Mouse (Mus musculus): ENCODE results near the gene Slc22a23. TPM values are rescaled to one million over a fixed set of nuclear protein-coding genes. Genes with fewer than 3 reads are reported as not detected.

Gene Slc22a23
- polyA plus RNA-seq, 1 experiment from 2014 or later, result 14.9 TPM

- Histone ChIP-seq H3K4me3 (ENCODE audit: low read length) (no peak overlapping the region), H3K36me3 (ENCODE audit: control insufficient read depth, insufficient read depth, low read length) (no peaks in the 10 kb centered on the region)
- 70% methylated on average over 2 of the region's 2 CpGs for WGBS
Measured at GRCm38 (mm10) chr13:34311593-34311992, 33.4 kb downstream of the Slc22a23 start.

GRCm38 (mm10) chr13:34308604-34308927 lies 36.4 kb downstream of the Slc22a23 start:
- H3K4me2 ChIP-seq (ENCODE audit: low read length), result no peak overlapping the region
- no peaks in the 10 kb centered on the region for H3K36me3 ChIP-seq (ENCODE audit: control insufficient read depth, insufficient read depth, low read length)
- no peak overlapping the region for H3K27ac ChIP-seq (ENCODE audit: low read depth, low read length)
- WGBS, result 92% methylated on average over 3 of the region's 3 CpGs
- H3K4me3 ChIP-seq (ENCODE audit: low read length), result no peak overlapping the region
- no peaks in the 10 kb centered on the region for H3K9me3 ChIP-seq (ENCODE audit: control insufficient read depth, low read length)
- H3K9ac ChIP-seq (ENCODE audit: low read depth, low read length), result no peak overlapping the region
- H3K4me1 ChIP-seq (ENCODE audit: control insufficient read depth, insufficient read depth, low read depth, low read length), result no peaks in the 10 kb centered on the region; the same call in 1 of the 2 replicates
- no peaks in the 10 kb centered on the region for H3K27me3 ChIP-seq (replicated peaks; ENCODE audit: control insufficient read depth, insufficient read depth, low read length)
- ATAC-seq, result no peak

More at GRCm38 (mm10) chr13:34311593-34311992, 33.4 kb downstream of the Slc22a23 start:
- Histone ChIP-seq H3K4me2 (ENCODE audit: low read length) (no peak overlapping the region), H3K27ac (ENCODE audit: low read depth, low read length) (no peak overlapping the region), H3K4me1 (ENCODE audit: control insufficient read depth, insufficient read depth, low read depth, low read length) (no peaks in the 10 kb centered on the region; the same call in 1 of the 2 replicates), H3K9me3 (ENCODE audit: control insufficient read depth, low read length) (no peaks in the 10 kb centered on the region), H3K27me3 (replicated peaks; ENCODE audit: control insufficient read depth, insufficient read depth, low read length) (no peaks in the 10 kb centered on the region), H3K9ac (ENCODE audit: low read depth, low read length) (no peak overlapping the region)
- no peak for ATAC-seq

- H3K9me3 ChIP-seq (ENCODE audit: control insufficient read depth, low read length), result no peaks in the 10 kb centered on the region
- H3K27ac ChIP-seq (ENCODE audit: low read depth, low read length), result no peak overlapping the region
- no peaks in the 10 kb centered on the region for H3K36me3 ChIP-seq (ENCODE audit: control insufficient read depth, insufficient read depth, low read length)
- H3K27me3 ChIP-seq (replicated peaks; ENCODE audit: control insufficient read depth, insufficient read depth, low read length), result no peaks in the 10 kb centered on the region
- H3K4me1 ChIP-seq (ENCODE audit: control insufficient read depth, insufficient read depth, low read depth, low read length), result no peaks in the 10 kb centered on the region; the same call in 1 of the 2 replicates
- H3K9ac ChIP-seq (ENCODE audit: low read depth, low read length), result no peak overlapping the region
- ATAC-seq, result no peak
- no peak overlapping the region for H3K4me2 ChIP-seq (ENCODE audit: low read length)
- WGBS, result 63% methylated on average over 7 of the region's 7 CpGs
- H3K4me3 ChIP-seq (ENCODE audit: low read length), result no peak overlapping the region
Measured at GRCm38 (mm10) chr13:34307696-34308603, 37.0 kb downstream of the Slc22a23 start.

GRCm38 (mm10) chr13:34305964-34306671 lies 38.9 kb downstream of the Slc22a23 start:
- H3K4me2 ChIP-seq (ENCODE audit: low read length), result no peak overlapping the region
- 93% methylated on average over 2 of the region's 2 CpGs for WGBS

GRCm38 (mm10) chr13:34304896-34305295 lies 40.1 kb downstream of the Slc22a23 start:
- H3K27me3 ChIP-seq (replicated peaks; ENCODE audit: control insufficient read depth, insufficient read depth, low read length), result no peaks in the 10 kb centered on the region
- 93% methylated on average over 3 of the region's 3 CpGs for WGBS
- no peaks in the 10 kb centered on the region; the same call in 1 of the 2 replicates for H3K4me1 ChIP-seq (ENCODE audit: control insufficient read depth, insufficient read depth, low read depth, low read length)
- no peaks in the 10 kb centered on the region for H3K9me3 ChIP-seq (ENCODE audit: control insufficient read depth, low read length)
- H3K4me3 ChIP-seq (ENCODE audit: low read length), result no peak overlapping the region
- H3K4me2 ChIP-seq (ENCODE audit: low read length), result no peak overlapping the region
- no peak for ATAC-seq
- H3K27ac ChIP-seq (ENCODE audit: low read depth, low read length), result no peak overlapping the region
- H3K36me3 ChIP-seq (ENCODE audit: control insufficient read depth, insufficient read depth, low read length), result no peaks in the 10 kb centered on the region; the same call in 1 of the 2 replicates
- H3K9ac ChIP-seq (ENCODE audit: low read depth, low read length), result no peak overlapping the region

More at GRCm38 (mm10) chr13:34305964-34306671, 38.9 kb downstream of the Slc22a23 start:
- Histone ChIP-seq H3K27ac (ENCODE audit: low read depth, low read length) (no peak overlapping the region), H3K27me3 (replicated peaks; ENCODE audit: control insufficient read depth, insufficient read depth, low read length) (no peaks in the 10 kb centered on the region), H3K9me3 (ENCODE audit: control insufficient read depth, low read length) (no peaks in the 10 kb centered on the region), H3K4me3 (ENCODE audit: low read length) (no peak overlapping the region), H3K36me3 (ENCODE audit: control insufficient read depth, insufficient read depth, low read length) (no peaks in the 10 kb centered on the region; the same call in 1 of the 2 replicates), H3K4me1 (ENCODE audit: control insufficient read depth, insufficient read depth, low read depth, low read length) (no peaks in the 10 kb centered on the region; the same call in 1 of the 2 replicates), H3K9ac (ENCODE audit: low read depth, low read length) (no peak overlapping the region)
- no peak for ATAC-seq

GRCm38 (mm10) chr13:34303386-34304016 lies 41.5 kb downstream of the Slc22a23 start:
- Histone ChIP-seq H3K4me3 (ENCODE audit: low read length) (no peak overlapping the region), H3K9me3 (ENCODE audit: control insufficient read depth, low read length) (no peaks in the 10 kb centered on the region), H3K36me3 (ENCODE audit: control insufficient read depth, insufficient read depth, low read length) (no peaks in the 10 kb centered on the region; the same call in 1 of the 2 replicates), H3K27ac (ENCODE audit: low read depth, low read length) (no peak overlapping the region), H3K27me3 (replicated peaks; ENCODE audit: control insufficient read depth, insufficient read depth, low read length) (no peaks in the 10 kb centered on the region), H3K4me2 (ENCODE audit: low read length) (no peak overlapping the region), H3K9ac (ENCODE audit: low read depth, low read length) (no peak overlapping the region), H3K4me1 (ENCODE audit: control insufficient read depth, insufficient read depth, low read depth, low read length) (no peaks in the 10 kb centered on the region; the same call in 1 of the 2 replicates)
- ATAC-seq, result no peak
- 73% methylated on average over 6 of the region's 6 CpGs for WGBS

GRCm38 (mm10) chr13:34301585-34301984 lies 43.4 kb downstream of the Slc22a23 start:
- peaks cover 4% of the 10 kb centered on the region; the same call in 1 of the 2 replicates for H3K36me3 ChIP-seq (ENCODE audit: control insufficient read depth, insufficient read depth, low read length)
- no peaks in the 10 kb centered on the region for H3K4me1 ChIP-seq (ENCODE audit: control insufficient read depth, insufficient read depth, low read depth, low read length)
- WGBS, result 45% methylated on average over 3 of the region's 3 CpGs
- no peaks in the 10 kb centered on the region for H3K27me3 ChIP-seq (replicated peaks; ENCODE audit: control insufficient read depth, insufficient read depth, low read length)
- H3K9ac ChIP-seq (ENCODE audit: low read depth, low read length), result no peak overlapping the region
- H3K4me3 ChIP-seq (ENCODE audit: low read length), result no peak overlapping the region
- no peaks in the 10 kb centered on the region for H3K9me3 ChIP-seq (ENCODE audit: control insufficient read depth, low read length)
- H3K27ac ChIP-seq (ENCODE audit: low read depth, low read length), result no peak overlapping the region
- H3K4me2 ChIP-seq (ENCODE audit: low read length), result no peak overlapping the region
- ATAC-seq, result 0 out of 2 replicates have a peak, but pooled peaks have one; percentile 24

- Histone ChIP-seq H3K9me3 (ENCODE audit: control insufficient read depth, low read length) (no peaks in the 10 kb centered on the region), H3K27me3 (replicated peaks; ENCODE audit: control insufficient read depth, insufficient read depth, low read length) (no peaks in the 10 kb centered on the region), H3K4me3 (ENCODE audit: low read length) (no peak overlapping the region), H3K27ac (ENCODE audit: low read depth, low read length) (no peak overlapping the region), H3K4me2 (ENCODE audit: low read length) (no peak overlapping the region), H3K9ac (ENCODE audit: low read depth, low read length) (no peak overlapping the region), H3K4me1 (ENCODE audit: control insufficient read depth, insufficient read depth, low read depth, low read length) (no peaks in the 10 kb centered on the region), H3K36me3 (ENCODE audit: control insufficient read depth, insufficient read depth, low read length) (peaks cover 4% of the 10 kb centered on the region; the same call in 1 of the 2 replicates)
- no peak for ATAC-seq
- 89% methylated on average over 7 of the region's 7 CpGs for WGBS
Measured at GRCm38 (mm10) chr13:34299351-34300333, 45.3 kb downstream of the Slc22a23 start.

Measured in hindbrain, embryonic 16.5 days (tissue).